Mouse (Mus musculus): ENCODE data around the gene Dpp4. TPM values are rescaled to one million over a fixed set of nuclear protein-coding genes. Genes with fewer than 3 reads are reported as not detected.

The Dpp4 gene
- polyA plus RNA-seq, 1 experiment from 2014 or later: 2.0 TPM

DNA sequence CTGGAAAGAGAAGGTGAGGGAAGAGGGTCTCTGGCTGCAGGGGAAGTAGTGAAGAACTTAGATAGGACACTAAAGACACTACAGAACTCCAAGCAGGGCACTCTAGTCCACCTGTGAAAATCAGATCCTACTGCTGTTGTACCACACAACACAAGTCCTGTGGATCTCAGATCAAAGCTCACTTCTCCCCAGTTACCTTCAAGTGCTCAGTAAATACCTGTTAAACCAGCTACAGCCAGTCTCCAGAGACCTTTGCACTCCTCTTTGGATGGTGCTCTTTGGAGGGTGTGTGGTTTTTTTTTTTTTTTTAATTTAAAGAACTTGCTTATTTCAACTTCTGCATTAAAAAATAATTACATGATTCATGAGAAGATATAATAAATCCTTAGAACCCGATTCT is 5.2 kb upstream of the Dpp4 start:
- WGBS: 86% methylated on average over 1 of the region's 1 CpGs
- Histone ChIP-seq H3K36me3 (ENCODE audit: control insufficient read depth, insufficient read depth, low read length) (no peaks in the 10 kb centered on the region), H3K4me2 (ENCODE audit: low read length) (no peak overlapping the region), H3K4me1 (ENCODE audit: control insufficient read depth, insufficient read depth, low read depth, low read length) (no peaks in the 10 kb centered on the region), H3K27me3 (replicated peaks; ENCODE audit: control insufficient read depth, insufficient read depth, low read length) (no peaks in the 10 kb centered on the region), H3K9me3 (ENCODE audit: control insufficient read depth, low read length) (no peaks in the 10 kb centered on the region), H3K9ac (ENCODE audit: low read depth, low read length) (no peak overlapping the region), H3K27ac (ENCODE audit: low read depth, low read length) (no peak overlapping the region), H3K4me3 (ENCODE audit: low read length) (no peak overlapping the region)
- no peak for ATAC-seq

DNA sequence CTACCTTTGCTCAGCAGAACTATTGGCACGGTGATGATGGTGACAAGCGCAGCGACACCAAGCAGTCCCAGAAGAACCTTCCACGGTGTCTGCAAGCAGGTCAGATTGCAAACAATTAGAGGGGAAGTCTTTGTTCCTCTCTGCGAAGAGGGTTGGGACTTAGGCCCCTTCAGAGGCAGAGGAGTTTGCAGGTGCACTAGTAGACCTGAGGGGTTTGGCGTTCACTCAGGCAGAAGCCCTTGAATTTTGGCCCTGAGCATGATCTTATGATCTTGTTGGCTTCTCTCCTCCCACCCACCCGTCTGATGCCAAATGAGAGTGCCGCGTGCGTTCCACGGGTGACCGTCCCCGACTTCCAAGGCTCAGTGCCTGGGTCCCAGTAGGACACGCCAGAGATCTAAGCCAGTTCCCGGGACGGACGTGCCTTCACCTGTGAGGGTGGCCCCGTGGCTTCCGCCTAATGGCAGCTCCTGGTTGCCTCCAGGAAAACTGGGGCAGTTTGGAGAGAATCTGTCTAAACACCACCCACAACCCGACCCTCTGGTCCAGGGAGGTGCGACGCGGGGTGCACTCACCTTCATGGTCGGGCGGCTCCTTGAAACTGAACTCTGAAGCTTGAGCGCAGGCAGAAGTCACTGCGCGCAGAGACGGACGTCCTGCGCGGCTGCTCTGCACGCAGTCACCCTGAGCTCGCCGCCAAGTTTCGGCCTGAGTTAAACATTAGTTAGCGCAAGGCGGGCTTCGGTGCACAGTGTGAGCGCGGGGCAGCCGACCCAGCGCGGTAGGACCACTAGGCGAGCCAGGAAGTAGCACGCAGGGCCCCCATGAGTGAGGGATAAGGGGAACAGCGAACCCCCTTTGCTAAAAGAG is 585 bp downstream of the Dpp4 start:
- Histone ChIP-seq H3K27me3 (replicated peaks; ENCODE audit: control insufficient read depth, insufficient read depth, low read length) (0 out of 2 replicates have a peak, but pooled peaks cover 2% of the 10 kb centered on the region), H3K36me3 (ENCODE audit: control insufficient read depth, insufficient read depth, low read length) (no peaks in the 10 kb centered on the region), H3K9me3 (ENCODE audit: control insufficient read depth, low read length) (no peaks in the 10 kb centered on the region), H3K9ac (ENCODE audit: low read depth, low read length) (peak overlapping the region; percentile 28), H3K4me1 (ENCODE audit: control insufficient read depth, insufficient read depth, low read depth, low read length) (peaks cover 7% of the 10 kb centered on the region; the same call in 1 of the 2 replicates), H3K4me3 (ENCODE audit: low read length) (peak overlapping the region; percentile 45), H3K27ac (ENCODE audit: low read depth, low read length) (no peak overlapping the region), H3K4me2 (ENCODE audit: low read length) (peak overlapping the region; percentile 89)
- peak; percentile 78 for ATAC-seq
- WGBS: 5% methylated on average over 47 of the region's 47 CpGs

DNA sequence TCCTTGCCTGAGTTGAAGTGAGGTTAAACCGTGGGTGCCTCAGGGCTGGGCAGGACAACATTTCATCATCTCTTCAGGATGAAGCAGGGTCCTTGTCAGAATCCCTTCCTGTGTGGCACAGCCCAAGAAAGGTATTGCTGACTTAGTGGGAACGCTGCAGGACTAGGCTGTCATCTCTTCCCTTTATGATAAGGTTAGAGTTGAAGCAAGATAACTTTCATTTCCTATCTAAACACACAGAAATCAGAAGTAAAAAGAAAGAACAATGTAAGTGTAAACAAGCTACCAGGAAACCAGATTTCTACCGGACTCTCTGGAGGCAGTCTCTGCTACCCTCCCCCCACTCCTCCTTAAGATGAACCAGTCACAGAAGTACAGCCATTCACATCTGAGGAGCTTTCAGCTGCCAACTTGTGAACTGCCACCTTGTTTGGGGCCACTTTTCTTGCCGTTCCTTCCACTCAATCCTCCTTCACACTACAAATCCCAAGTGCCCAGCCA is 3.3 kb downstream of the Dpp4 start:
- no peaks in the 10 kb centered on the region for H3K36me3 ChIP-seq (ENCODE audit: control insufficient read depth, insufficient read depth, low read length)
- WGBS: 44% methylated on average over 4 of the region's 4 CpGs
- H3K4me2 ChIP-seq (ENCODE audit: low read length): no peak overlapping the region
- no peak overlapping the region for H3K27ac ChIP-seq (ENCODE audit: low read depth, low read length)
- H3K9me3 ChIP-seq (ENCODE audit: control insufficient read depth, low read length): no peaks in the 10 kb centered on the region
- no peak overlapping the region for H3K9ac ChIP-seq (ENCODE audit: low read depth, low read length)
- H3K4me1 ChIP-seq (ENCODE audit: control insufficient read depth, insufficient read depth, low read depth, low read length): peaks cover 7% of the 10 kb centered on the region; the same call in 1 of the 2 replicates
- no peak overlapping the region for H3K4me3 ChIP-seq (ENCODE audit: low read length)
- ATAC-seq: no peak
- 0 out of 2 replicates have a peak, but pooled peaks cover 2% of the 10 kb centered on the region for H3K27me3 ChIP-seq (replicated peaks; ENCODE audit: control insufficient read depth, insufficient read depth, low read length)

DNA sequence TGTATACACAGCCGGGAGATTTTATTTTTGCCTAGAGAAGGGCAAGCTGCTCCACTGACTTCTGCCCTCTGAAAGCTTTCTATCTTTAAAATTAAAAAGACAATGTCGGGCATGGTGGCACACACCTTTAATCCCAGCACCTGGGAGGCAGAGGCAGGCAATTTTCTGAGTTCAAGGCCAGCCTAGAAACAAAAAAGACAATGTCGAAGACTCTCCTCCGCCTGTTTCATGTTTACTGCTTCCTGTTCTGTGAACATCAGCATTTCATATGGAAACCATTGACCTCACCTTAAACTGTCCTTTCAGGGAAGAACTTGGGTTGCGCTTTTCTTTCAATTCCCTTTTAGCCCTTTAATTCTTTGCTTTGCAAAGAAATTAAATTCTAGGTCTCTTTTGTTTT is 3.8 kb downstream of the Dpp4 start:
- Histone ChIP-seq H3K4me1 (ENCODE audit: control insufficient read depth, insufficient read depth, low read depth, low read length) (peaks cover 7% of the 10 kb centered on the region; the same call in 1 of the 2 replicates), H3K4me2 (ENCODE audit: low read length) (no peak overlapping the region), H3K9me3 (ENCODE audit: control insufficient read depth, low read length) (no peaks in the 10 kb centered on the region), H3K9ac (ENCODE audit: low read depth, low read length) (no peak overlapping the region), H3K27ac (ENCODE audit: low read depth, low read length) (no peak overlapping the region), H3K27me3 (replicated peaks; ENCODE audit: control insufficient read depth, insufficient read depth, low read length) (0 out of 2 replicates have a peak, but pooled peaks cover 2% of the 10 kb centered on the region), H3K4me3 (ENCODE audit: low read length) (no peak overlapping the region), H3K36me3 (ENCODE audit: control insufficient read depth, insufficient read depth, low read length) (no peaks in the 10 kb centered on the region)
- WGBS: 88% methylated on average over 5 of the region's 5 CpGs
- ATAC-seq: no peak

DNA sequence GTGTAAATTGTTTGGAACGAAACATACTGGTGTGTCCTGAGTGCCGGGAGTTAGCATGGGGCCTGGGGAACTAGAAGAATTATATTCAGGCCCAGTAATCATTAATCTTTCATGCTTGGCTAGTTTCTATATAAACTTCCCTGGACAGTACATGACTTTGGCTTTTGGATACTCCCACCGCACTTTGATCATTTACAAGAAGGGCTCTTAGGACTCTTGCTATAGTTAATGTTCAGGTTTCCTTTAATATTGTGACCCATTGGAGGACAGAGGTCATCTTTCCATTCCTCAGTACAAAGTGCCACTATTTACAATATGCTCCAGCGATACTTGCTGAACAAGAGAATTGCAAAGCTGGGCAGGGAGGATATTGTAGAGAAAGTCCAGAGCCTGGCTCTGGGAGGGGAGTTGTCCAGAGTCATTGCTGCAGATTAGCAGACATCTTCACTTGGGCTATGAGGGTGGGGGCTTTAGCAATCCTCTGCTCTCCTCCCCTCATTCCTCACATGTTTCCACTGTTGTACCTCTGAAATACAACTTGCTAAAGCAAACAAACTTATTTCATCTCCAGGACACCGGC is 8.4 kb downstream of the Dpp4 start:
- Histone ChIP-seq H3K9me3 (ENCODE audit: control insufficient read depth, low read length) (no peaks in the 10 kb centered on the region), H3K4me1 (ENCODE audit: control insufficient read depth, insufficient read depth, low read depth, low read length) (no peaks in the 10 kb centered on the region), H3K9ac (ENCODE audit: low read depth, low read length) (no peak overlapping the region), H3K4me3 (ENCODE audit: low read length) (no peak overlapping the region), H3K27me3 (replicated peaks; ENCODE audit: control insufficient read depth, insufficient read depth, low read length) (no peaks in the 10 kb centered on the region), H3K4me2 (ENCODE audit: low read length) (no peak overlapping the region), H3K36me3 (ENCODE audit: control insufficient read depth, insufficient read depth, low read length) (no peaks in the 10 kb centered on the region), H3K27ac (ENCODE audit: low read depth, low read length) (no peak overlapping the region)
- 0 out of 2 replicates have a peak, but pooled peaks have one; percentile 17 for ATAC-seq
- WGBS: 59% methylated on average over 5 of the region's 5 CpGs

DNA sequence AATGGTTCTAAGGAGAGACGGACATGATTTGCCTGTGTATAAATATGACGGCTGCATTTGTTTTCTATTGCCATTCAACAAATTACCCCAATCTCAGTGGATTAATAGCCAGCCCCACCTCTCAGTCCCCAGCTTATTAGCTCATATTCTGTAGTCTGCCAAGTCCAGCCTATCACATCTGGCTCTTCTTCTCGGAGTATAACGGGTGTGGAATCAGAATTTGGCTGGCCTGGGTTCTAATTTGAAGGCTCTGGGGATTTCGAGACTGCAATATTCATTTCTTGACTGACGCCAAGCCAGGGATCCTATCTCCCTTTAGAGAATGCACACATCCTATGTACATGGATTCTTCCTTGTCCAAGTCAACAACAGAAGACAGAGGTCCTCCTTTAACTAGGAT is 11.0 kb downstream of the Dpp4 start:
- Histone ChIP-seq H3K36me3 (ENCODE audit: control insufficient read depth, insufficient read depth, low read length) (no peaks in the 10 kb centered on the region), H3K9me3 (ENCODE audit: control insufficient read depth, low read length) (no peaks in the 10 kb centered on the region), H3K4me3 (ENCODE audit: low read length) (no peak overlapping the region), H3K4me1 (ENCODE audit: control insufficient read depth, insufficient read depth, low read depth, low read length) (no peaks in the 10 kb centered on the region), H3K9ac (ENCODE audit: low read depth, low read length) (no peak overlapping the region), H3K27me3 (replicated peaks; ENCODE audit: control insufficient read depth, insufficient read depth, low read length) (no peaks in the 10 kb centered on the region), H3K27ac (ENCODE audit: low read depth, low read length) (no peak overlapping the region), H3K4me2 (ENCODE audit: low read length) (no peak overlapping the region)
- WGBS: 88% methylated on average over 6 of the region's 6 CpGs
- ATAC-seq: no peak

DNA sequence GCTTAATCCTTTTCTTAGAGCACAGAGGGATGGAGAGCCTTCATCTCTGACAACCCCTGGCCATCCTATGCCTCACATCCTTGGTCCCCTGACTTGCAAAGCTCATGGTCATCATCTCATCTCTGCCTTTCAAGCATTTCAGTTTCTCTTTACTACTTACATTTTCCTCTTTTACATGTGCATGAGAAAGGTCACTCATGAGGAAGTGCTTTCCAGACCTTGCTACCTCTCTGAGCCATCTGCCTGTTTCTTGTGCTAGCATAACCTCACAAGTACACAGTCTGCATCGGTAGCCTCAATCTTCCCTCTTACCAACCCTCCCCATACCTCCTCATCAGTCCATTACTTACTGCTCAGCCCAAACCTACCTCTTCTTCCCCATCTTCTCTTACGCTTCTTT is 12.2 kb downstream of the Dpp4 start:
- Histone ChIP-seq H3K9me3 (ENCODE audit: control insufficient read depth, low read length) (no peaks in the 10 kb centered on the region), H3K36me3 (ENCODE audit: control insufficient read depth, insufficient read depth, low read length) (no peaks in the 10 kb centered on the region), H3K27me3 (replicated peaks; ENCODE audit: control insufficient read depth, insufficient read depth, low read length) (no peaks in the 10 kb centered on the region), H3K9ac (ENCODE audit: low read depth, low read length) (no peak overlapping the region), H3K4me3 (ENCODE audit: low read length) (no peak overlapping the region), H3K4me2 (ENCODE audit: low read length) (no peak overlapping the region), H3K4me1 (ENCODE audit: control insufficient read depth, insufficient read depth, low read depth, low read length) (no peaks in the 10 kb centered on the region), H3K27ac (ENCODE audit: low read depth, low read length) (no peak overlapping the region)
- 94% methylated on average over 2 of the region's 2 CpGs for WGBS
- no peak for ATAC-seq

DNA sequence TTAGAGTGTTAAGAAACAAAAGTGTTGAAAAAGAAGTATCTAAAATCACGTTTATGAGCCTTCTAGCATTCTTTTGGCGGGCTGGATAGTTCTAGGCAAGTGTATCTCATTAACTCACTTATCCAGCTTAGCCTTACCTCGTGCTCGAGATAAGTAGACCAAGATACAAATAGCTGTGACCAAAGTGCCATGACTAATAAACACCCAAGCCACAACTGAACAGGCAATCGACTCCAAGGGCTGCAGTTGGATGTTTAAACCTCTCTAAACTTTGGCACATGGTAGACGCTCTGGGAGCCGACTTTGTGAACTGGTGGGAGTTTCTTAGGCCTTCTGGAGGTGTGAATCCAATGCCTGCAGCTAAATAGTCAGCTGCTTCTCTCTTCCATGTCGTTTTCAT is 12.7 kb downstream of the Dpp4 start:
- Histone ChIP-seq H3K27ac (ENCODE audit: low read depth, low read length) (no peak overlapping the region), H3K4me2 (ENCODE audit: low read length) (no peak overlapping the region), H3K4me3 (ENCODE audit: low read length) (no peak overlapping the region), H3K27me3 (replicated peaks; ENCODE audit: control insufficient read depth, insufficient read depth, low read length) (no peaks in the 10 kb centered on the region), H3K9ac (ENCODE audit: low read depth, low read length) (no peak overlapping the region), H3K4me1 (ENCODE audit: control insufficient read depth, insufficient read depth, low read depth, low read length) (no peaks in the 10 kb centered on the region), H3K36me3 (ENCODE audit: control insufficient read depth, insufficient read depth, low read length) (no peaks in the 10 kb centered on the region), H3K9me3 (ENCODE audit: control insufficient read depth, low read length) (no peaks in the 10 kb centered on the region)
- 83% methylated on average over 8 of the region's 8 CpGs for WGBS
- no peak for ATAC-seq

DNA sequence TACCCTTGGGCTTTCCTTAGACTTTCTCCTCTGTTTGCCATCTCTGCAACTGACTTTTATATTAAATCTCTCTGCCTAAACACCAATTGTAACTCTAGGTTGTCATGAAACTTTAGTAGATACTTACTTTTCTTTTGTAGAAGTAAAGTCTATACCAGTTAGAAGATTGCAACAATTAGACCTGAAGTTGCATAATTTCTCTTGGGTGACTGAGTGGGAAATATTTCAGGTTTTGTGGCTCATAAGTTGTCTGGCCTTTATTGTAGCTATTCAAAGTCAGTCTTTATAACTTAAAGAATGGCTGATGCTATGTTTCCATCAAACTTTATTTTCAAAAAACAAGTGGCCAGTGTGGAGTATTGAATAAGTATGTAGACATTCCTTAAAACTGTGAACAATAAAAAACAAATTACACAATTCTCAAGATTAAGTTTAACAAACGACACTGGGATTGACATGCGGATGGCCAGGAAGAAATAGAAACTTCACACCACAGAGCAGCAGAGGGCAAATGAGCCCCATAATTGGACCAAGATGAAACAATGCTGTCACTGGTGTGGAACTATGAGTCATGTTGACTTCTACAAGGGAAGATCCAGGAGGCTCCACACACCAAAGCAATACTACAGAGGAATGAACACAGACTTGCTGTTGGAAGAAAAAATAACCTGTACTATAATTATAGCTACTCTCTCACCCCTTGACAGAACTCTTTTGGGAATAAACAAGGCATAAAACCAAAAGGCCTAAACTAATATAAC is 13.7 kb downstream of the Dpp4 start:
- H3K27me3 ChIP-seq (replicated peaks; ENCODE audit: control insufficient read depth, insufficient read depth, low read length): no peaks in the 10 kb centered on the region
- no peak for ATAC-seq
- H3K4me2 ChIP-seq (ENCODE audit: low read length): no peak overlapping the region
- no peaks in the 10 kb centered on the region for H3K36me3 ChIP-seq (ENCODE audit: control insufficient read depth, insufficient read depth, low read length)
- H3K4me1 ChIP-seq (ENCODE audit: control insufficient read depth, insufficient read depth, low read depth, low read length): no peaks in the 10 kb centered on the region
- no peak overlapping the region for H3K4me3 ChIP-seq (ENCODE audit: low read length)
- WGBS: 88% methylated on average over 2 of the region's 2 CpGs
- H3K9ac ChIP-seq (ENCODE audit: low read depth, low read length): no peak overlapping the region
- no peaks in the 10 kb centered on the region for H3K9me3 ChIP-seq (ENCODE audit: control insufficient read depth, low read length)
- no peak overlapping the region for H3K27ac ChIP-seq (ENCODE audit: low read depth, low read length)
